Mouse (Mus musculus) left cerebral cortex, adult 11 months (tissue): ENCODE results near the gene Egr4.

ENCODE experiments used
- DNase-seq: peaks from one replicate; pipeline ENCODE4 v3.0.0; 2022; ENCODE audit warnings: low spot score

Egr4 gene

GRCm38 (mm10) chr6:85496976-85497375 lies 16.4 kb downstream of the Egr4 start:
- no peak for DNase-seq

DNA sequence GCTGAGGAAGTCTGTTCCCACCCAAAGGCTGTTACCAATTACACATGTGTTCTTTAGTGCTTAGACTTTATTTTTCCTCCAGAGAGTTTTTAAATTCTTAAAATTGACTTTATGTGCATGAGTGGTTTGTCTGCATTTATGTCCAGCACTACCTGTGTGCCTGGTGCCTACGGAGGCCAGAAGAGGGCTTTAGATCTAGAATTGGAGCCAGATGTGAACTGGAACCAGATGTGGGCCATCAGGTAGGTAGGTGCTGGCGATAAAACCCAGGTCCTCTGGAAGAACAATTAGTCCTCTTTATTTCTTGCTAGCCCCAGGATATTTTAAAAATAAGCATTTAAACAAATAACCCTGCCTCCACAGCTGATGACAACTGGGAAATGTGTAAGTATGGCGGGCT lies 21.8 kb downstream of the Egr4 start:
- DNase-seq, result no peak

DNA sequence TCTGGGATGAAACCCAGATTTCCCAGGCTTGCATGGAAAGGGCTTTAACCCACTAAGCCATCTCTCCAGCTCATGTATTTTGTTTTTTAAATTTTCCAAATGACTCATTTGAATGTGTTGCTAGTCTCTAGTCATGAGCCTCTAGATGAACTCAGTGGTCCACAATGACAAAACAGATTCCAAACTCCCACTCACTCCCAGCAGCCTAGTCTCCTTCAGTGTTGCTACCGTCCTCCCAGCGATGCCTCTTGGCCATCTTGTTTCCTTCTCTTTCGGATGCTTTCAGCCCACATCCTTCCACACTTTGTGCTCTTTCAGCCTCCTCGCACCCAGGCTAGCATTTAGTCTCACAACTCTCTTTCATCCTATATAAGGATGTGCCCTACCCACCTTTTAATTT lies 23.1 kb downstream of the Egr4 start:
- DNase-seq, result no peak

- DNase-seq, result no peak
Measured at GRCm38 (mm10) chr6:85489717-85490116, 23.7 kb downstream of the Egr4 start.

GRCm38 (mm10) chr6:85488510-85488909 lies 24.9 kb downstream of the Egr4 start:
- no peak for DNase-seq

GRCm38 (mm10) chr6:85485738-85486137 lies 27.7 kb downstream of the Egr4 start:
- no peak for DNase-seq

DNA sequence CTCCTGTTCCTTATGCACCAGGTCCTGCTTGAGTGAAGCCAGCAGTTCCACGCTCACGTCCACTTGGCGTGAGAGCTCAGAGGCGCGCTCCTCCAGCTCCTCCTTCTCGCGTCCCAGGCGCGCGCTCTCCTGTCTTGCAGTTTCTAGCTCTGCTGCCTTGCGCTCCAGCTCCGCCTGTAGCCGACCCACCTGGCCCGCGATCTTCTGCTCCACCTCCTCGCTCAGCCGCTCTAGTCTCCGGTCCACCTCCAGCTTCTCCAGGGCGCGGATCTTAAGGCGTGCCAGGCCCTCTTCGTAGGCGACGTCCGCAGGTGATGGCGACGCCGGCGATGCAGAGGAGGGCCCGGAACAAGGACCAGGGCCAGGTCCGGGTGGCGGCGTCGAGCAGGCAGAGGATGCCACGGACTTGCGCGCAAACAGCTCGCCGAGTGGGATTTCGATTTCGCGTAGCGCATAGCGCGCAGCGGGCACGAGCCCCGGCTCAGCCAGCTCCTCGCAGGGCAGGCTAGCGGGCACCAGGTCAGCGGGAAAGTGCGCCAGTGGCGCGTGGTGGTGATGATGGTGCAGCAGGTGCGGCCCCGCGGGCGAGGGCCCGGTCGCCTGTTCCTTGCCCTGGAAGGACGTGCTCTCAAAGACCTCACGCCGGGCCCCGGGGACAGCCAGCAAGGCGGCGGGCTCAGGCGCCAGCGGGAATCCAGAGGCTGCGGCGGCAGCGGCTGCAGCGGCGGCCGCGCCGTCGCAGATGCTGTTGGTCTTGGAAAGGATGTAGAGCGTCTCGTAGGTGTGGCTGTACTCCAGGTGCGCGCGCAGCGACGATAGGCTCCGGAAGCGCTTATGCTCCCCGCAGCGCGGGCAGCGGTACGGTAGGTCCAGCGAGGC lies 29.3 kb downstream of the Egr4 start:
- DNase-seq, result no peak

GRCm38 (mm10) chr6:85480685-85481084 lies 32.7 kb downstream of the Egr4 start:
- no peak for DNase-seq

- no peak for DNase-seq
Measured at GRCm38 (mm10) chr6:85479979-85480378, 33.4 kb downstream of the Egr4 start.

GRCm38 (mm10) chr6:85478416-85478815 lies 35.0 kb downstream of the Egr4 start:
- no peak for DNase-seq

DNA sequence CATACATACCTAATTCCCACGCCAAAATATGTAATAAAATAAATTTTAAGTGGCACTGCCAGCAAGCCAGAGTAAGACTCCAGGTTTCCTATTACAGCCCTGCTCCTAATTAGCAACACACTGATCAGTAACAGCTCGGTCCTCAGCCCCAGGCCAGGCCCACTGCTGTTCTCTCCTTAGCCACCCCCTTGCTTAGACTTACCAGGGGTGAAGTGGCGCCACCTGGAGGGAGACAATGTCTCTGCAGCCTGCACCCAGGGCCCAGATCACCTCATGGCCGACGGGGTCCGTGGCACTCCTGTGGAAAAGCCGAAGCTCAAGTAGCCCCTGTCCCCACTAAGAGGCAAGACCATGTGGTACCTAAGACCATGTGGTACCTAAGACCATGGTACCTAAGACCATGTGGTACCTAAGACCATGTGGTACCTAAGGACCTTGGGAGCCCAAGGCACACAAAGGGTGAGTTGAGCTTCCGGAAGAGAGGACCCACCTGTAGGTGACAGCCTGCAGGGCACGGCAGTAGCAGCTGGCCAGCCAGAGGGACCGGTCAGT lies 35.9 kb downstream of the Egr4 start:
- DNase-seq, result no peak

- no peak for DNase-seq
Measured at GRCm38 (mm10) chr6:85475581-85475980, 37.8 kb downstream of the Egr4 start.

DNA sequence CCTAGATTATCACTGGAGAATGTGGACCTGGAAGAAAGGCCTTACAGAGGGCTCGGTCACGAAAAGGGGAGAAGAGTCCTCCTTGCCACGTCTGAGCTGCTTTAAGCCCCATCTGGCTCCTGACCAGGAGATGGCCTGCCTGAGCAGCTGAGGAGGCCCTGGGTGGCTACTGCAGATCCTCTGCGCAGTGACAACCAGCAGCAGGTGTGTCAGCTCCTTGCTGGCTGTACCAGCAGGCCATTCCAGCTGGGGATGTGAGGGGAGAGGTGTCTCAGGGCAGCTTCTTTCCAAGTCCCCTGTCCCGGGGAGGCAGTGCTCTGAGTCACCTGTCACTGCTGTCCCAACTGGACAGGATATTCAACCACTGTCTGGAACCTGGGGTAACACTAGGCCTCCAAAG lies 40.8 kb downstream of the Egr4 start:
- DNase-seq, result no peak

- no peak for DNase-seq
Measured at GRCm38 (mm10) chr6:85471962-85472361, 41.4 kb downstream of the Egr4 start.

DNA sequence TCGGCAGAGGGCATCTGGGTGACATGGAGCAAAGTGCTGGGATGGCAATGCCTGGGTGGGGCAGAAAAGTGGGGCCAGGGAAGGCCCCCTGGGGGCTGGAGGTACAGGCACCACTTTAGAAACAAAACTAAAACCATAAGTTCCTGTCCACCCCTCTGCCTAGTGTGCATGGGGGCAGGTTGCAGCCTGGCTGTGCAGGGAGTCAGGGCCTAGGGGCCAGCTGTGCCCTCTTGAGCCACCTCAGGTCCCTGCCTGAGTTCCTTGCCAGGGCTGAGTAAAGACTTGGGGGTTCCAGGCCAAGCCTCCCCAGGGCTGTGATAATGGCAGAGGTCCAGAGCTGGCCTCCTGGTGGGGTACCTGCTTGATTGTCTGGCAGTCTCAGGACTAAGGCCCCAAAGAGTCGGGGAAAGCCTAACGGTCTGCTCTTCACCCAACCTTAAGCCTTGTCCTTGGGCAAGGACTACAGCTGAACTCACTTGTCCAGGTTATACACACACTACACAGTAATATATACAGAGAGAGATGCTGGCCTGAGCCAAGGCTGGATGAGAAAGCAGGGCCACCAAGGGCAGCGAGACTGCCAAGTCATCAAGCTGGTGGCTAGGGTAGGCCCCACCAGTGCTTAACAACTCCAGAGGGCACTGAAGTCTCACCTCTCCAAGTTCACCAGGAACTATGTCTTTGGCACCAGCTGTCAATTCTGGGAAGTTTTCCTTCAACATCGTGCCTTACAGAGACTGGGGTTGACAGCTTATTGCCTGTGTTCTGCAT lies 43.5 kb downstream of the Egr4 start:
- DNase-seq, result no peak

DNA sequence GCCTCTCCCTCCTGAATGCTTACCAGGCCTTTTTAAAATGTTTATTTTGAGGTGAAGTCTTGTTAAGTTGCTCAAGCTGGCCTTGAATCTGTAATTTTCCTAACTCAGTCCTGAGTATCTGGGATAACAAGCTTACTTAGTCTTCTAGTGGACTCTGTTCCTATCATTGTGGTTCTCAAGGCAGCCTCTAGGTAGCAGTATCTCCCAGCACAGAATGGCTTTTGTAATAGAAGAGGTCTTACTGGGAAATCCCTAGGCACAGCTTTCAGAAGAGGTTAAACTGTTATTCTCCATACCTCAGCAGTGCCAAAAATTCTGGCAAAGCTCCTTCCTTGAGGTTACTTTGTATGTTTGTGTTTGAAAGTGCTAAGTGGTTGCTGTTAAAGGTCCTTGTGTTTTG lies 48.0 kb downstream of the Egr4 start:
- DNase-seq, result no peak
